Mouse (Mus musculus) c-Kit-positive CD71-negative TER-119-negative erythroid progenitor cells, embryonic 14.5 days (primary cell): ENCODE data around the gene Cmip.

Experiments used
- DNase-seq: peaks from one replicate; pipeline ENCODE4 v3.0.0-alpha.2; 2013; ENCODE audit warnings: low read depth

Cmip gene

GRCm38 (mm10) chr8:117297913-117298518 is 41.2 kb downstream of the Cmip start:
- DNase-seq: peak; percentile 62

GRCm38 (mm10) chr8:117299204-117299603 is 42.3 kb downstream of the Cmip start:
- no peak for DNase-seq

- no peak for DNase-seq
Observed at GRCm38 (mm10) chr8:117300188-117300587, 43.3 kb downstream of the Cmip start.

- no peak for DNase-seq
Observed at GRCm38 (mm10) chr8:117301457-117302041, 44.7 kb downstream of the Cmip start.

- DNase-seq: no peak
Observed at GRCm38 (mm10) chr8:117302072-117302471, 45.2 kb downstream of the Cmip start.

GRCm38 (mm10) chr8:117303666-117304065 is 46.8 kb downstream of the Cmip start:
- DNase-seq: no peak

GRCm38 (mm10) chr8:117305405-117305804 is 48.5 kb downstream of the Cmip start:
- DNase-seq: no peak

GRCm38 (mm10) chr8:117306756-117307155 is 49.9 kb downstream of the Cmip start:
- no peak for DNase-seq

GRCm38 (mm10) chr8:117307221-117307620 is 50.4 kb downstream of the Cmip start:
- DNase-seq: no peak

GRCm38 (mm10) chr8:117308303-117309095 is 51.6 kb downstream of the Cmip start:
- DNase-seq: no peak

- DNase-seq: no peak
Observed at GRCm38 (mm10) chr8:117309653-117310274, 52.9 kb downstream of the Cmip start.

GRCm38 (mm10) chr8:117310961-117311561 is 54.2 kb downstream of the Cmip start:
- no peak for DNase-seq

- DNase-seq: no peak
Observed at GRCm38 (mm10) chr8:117314308-117314953, 57.6 kb downstream of the Cmip start.

GRCm38 (mm10) chr8:117315727-117316126 is 58.9 kb downstream of the Cmip start:
- DNase-seq: no peak

GRCm38 (mm10) chr8:117317478-117317877 is 60.6 kb downstream of the Cmip start:
- DNase-seq: no peak

GRCm38 (mm10) chr8:117318911-117319826 is 62.3 kb downstream of the Cmip start:
- DNase-seq: no peak

- DNase-seq: no peak
Observed at GRCm38 (mm10) chr8:117320616-117321015, 63.8 kb downstream of the Cmip start.

- no peak for DNase-seq
Observed at GRCm38 (mm10) chr8:117321232-117321631, 64.4 kb downstream of the Cmip start.

GRCm38 (mm10) chr8:117322021-117322420 is 65.2 kb downstream of the Cmip start:
- no peak for DNase-seq

- no peak for DNase-seq
Observed at GRCm38 (mm10) chr8:117322715-117323310, 65.9 kb downstream of the Cmip start.
